Mouse (Mus musculus) heart, postnatal 0 days (tissue): ENCODE measurements around the gene Slc45a2.

Experiments used
- CTCF ChIP-seq: IDR thresholded peaks from 2 replicates; pipeline ENCODE4 v1.5.1; 2016; ENCODE audit warnings: antibody characterized with exemption, control low read depth, low read depth
- EP300 ChIP-seq: IDR thresholded peaks from 2 replicates; pipeline ENCODE4 v1.6.1; 2016; ENCODE audit warnings: antibody characterized with exemption, low read depth

DNA sequence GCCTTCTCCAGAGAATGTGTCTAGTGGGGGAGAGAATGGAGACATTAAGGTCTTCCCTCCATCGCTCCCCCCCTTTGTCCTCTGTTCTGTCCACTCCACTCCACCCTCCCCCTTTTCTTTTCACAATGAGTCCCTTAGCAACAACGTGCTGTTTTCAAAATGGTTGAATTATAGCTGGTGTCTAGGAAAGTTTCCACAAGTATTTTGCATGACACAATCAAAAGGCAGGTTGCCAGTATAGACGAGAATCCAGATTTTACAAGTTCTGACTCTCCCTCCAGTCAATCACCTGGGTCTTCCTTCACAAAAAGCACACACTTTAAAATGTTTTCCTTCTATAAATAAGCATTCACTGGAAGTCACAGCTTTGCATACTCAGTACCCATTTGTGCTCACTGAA lies 43.8 kb upstream of the Slc45a2 start:
- TF ChIP-seq CTCF (no peak), EP300 (no peak)
